Mouse (Mus musculus): ENCODE data around the gene Impg2. TPM values are rescaled to one million over a fixed set of nuclear protein-coding genes. Genes with fewer than 3 reads are reported as not detected.

The Impg2 gene
- 0.52 and 0.74 TPM in 2 replicates for polyA plus RNA-seq (2011; ENCODE audit: insufficient read length, low read depth, missing spikeins)

GRCm38 (mm10) chr16:56204051-56204450 lies at the start of gene Impg2:
Gene Impg2 (plus strand): TSS chr16:56204313.
- Histone ChIP-seq H3K27ac (ENCODE audit: insufficient read depth, low read length) (no peak within 1 kb of the TSS), H3K4me3 (ENCODE audit: insufficient read depth, low read length) (no peak within 1 kb of the TSS), H3K4me1 (ENCODE audit: control insufficient read depth, insufficient read depth, low read length) (no peaks in the 10 kb centered on the region)
- TF ChIP-seq CTCF (IDR thresholded peaks at IDR 0.05; ENCODE audit: borderline replicate concordance, insufficient read depth, low read length) (no peak), POLR2A (IDR thresholded peaks at IDR 0.05; ENCODE audit: low read depth, low read length) (no peak)

GRCm38 (mm10) chr16:56163466-56163865 lies 40.6 kb upstream of the Impg2 start:
- Histone ChIP-seq H3K4me1 (ENCODE audit: control insufficient read depth, insufficient read depth, low read length) (no peaks in the 10 kb centered on the region), H3K27ac (ENCODE audit: insufficient read depth, low read length) (no peak overlapping the region), H3K4me3 (ENCODE audit: insufficient read depth, low read length) (no peak overlapping the region)
- no peak for TF ChIP-seq POLR2A (IDR thresholded peaks at IDR 0.05; ENCODE audit: low read depth, low read length)
- no peak for TF ChIP-seq CTCF (IDR thresholded peaks at IDR 0.05; ENCODE audit: borderline replicate concordance, insufficient read depth, low read length)

GRCm38 (mm10) chr16:56170247-56170646 lies 33.9 kb upstream of the Impg2 start:
- H3K4me3 ChIP-seq (ENCODE audit: insufficient read depth, low read length): no peak overlapping the region
- TF ChIP-seq POLR2A (IDR thresholded peaks at IDR 0.05; ENCODE audit: low read depth, low read length) (no peak), CTCF (IDR thresholded peaks at IDR 0.05; ENCODE audit: borderline replicate concordance, insufficient read depth, low read length) (no peak)
- H3K27ac ChIP-seq (ENCODE audit: insufficient read depth, low read length): no peak overlapping the region
- H3K4me1 ChIP-seq (ENCODE audit: control insufficient read depth, insufficient read depth, low read length): no peaks in the 10 kb centered on the region

GRCm38 (mm10) chr16:56175867-56176581 lies 28.1 kb upstream of the Impg2 start:
- peak; percentile 13; the same call in 1 of the 2 replicates for TF ChIP-seq CTCF (IDR thresholded peaks at IDR 0.05; ENCODE audit: borderline replicate concordance, insufficient read depth, low read length)
- TF ChIP-seq POLR2A (IDR thresholded peaks at IDR 0.05; ENCODE audit: low read depth, low read length): no peak
- Histone ChIP-seq H3K27ac (ENCODE audit: insufficient read depth, low read length) (no peak overlapping the region), H3K4me1 (ENCODE audit: control insufficient read depth, insufficient read depth, low read length) (no peaks in the 10 kb centered on the region), H3K4me3 (ENCODE audit: insufficient read depth, low read length) (no peak overlapping the region)

- Histone ChIP-seq H3K27ac (ENCODE audit: insufficient read depth, low read length) (no peak overlapping the region), H3K4me1 (ENCODE audit: control insufficient read depth, insufficient read depth, low read length) (no peaks in the 10 kb centered on the region), H3K4me3 (ENCODE audit: insufficient read depth, low read length) (no peak overlapping the region)
- TF ChIP-seq POLR2A (IDR thresholded peaks at IDR 0.05; ENCODE audit: low read depth, low read length) (no peak), CTCF (IDR thresholded peaks at IDR 0.05; ENCODE audit: borderline replicate concordance, insufficient read depth, low read length) (no peak)
Measured at GRCm38 (mm10) chr16:56186863-56187262, 17.2 kb upstream of the Impg2 start.

- TF ChIP-seq CTCF (IDR thresholded peaks at IDR 0.05; ENCODE audit: borderline replicate concordance, insufficient read depth, low read length): no peak
- no peak for TF ChIP-seq POLR2A (IDR thresholded peaks at IDR 0.05; ENCODE audit: low read depth, low read length)
- no peak overlapping the region for H3K27ac ChIP-seq (ENCODE audit: insufficient read depth, low read length)
- no peak overlapping the region for H3K4me3 ChIP-seq (ENCODE audit: insufficient read depth, low read length)
- H3K4me1 ChIP-seq (ENCODE audit: control insufficient read depth, insufficient read depth, low read length): no peaks in the 10 kb centered on the region
Measured at GRCm38 (mm10) chr16:56188198-56188597, 15.9 kb upstream of the Impg2 start.

- Histone ChIP-seq H3K4me1 (ENCODE audit: control insufficient read depth, insufficient read depth, low read length) (no peaks in the 10 kb centered on the region), H3K4me3 (ENCODE audit: insufficient read depth, low read length) (no peak overlapping the region)
- TF ChIP-seq POLR2A (IDR thresholded peaks at IDR 0.05; ENCODE audit: low read depth, low read length): no peak
- TF ChIP-seq CTCF (IDR thresholded peaks at IDR 0.05; ENCODE audit: borderline replicate concordance, insufficient read depth, low read length): no peak
Measured at GRCm38 (mm10) chr16:56212740-56213139, 8.6 kb downstream of the Impg2 start.

GRCm38 (mm10) chr16:56227686-56228085 lies 23.6 kb downstream of the Impg2 start:
- TF ChIP-seq CTCF (IDR thresholded peaks at IDR 0.05; ENCODE audit: borderline replicate concordance, insufficient read depth, low read length) (no peak), POLR2A (IDR thresholded peaks at IDR 0.05; ENCODE audit: low read depth, low read length) (no peak)

More at GRCm38 (mm10) chr16:56212740-56213139, 8.6 kb downstream of the Impg2 start:
- no peak overlapping the region for H3K27ac ChIP-seq (ENCODE audit: insufficient read depth, low read length)

GRCm38 (mm10) chr16:56229455-56229854 lies 25.3 kb downstream of the Impg2 start:
- TF ChIP-seq CTCF (IDR thresholded peaks at IDR 0.05; ENCODE audit: borderline replicate concordance, insufficient read depth, low read length) (no peak), POLR2A (IDR thresholded peaks at IDR 0.05; ENCODE audit: low read depth, low read length) (no peak)
- no peak overlapping the region for H3K4me3 ChIP-seq (ENCODE audit: insufficient read depth, low read length)
- H3K27ac ChIP-seq (ENCODE audit: insufficient read depth, low read length): no peak overlapping the region
- no peaks in the 10 kb centered on the region for H3K4me1 ChIP-seq (ENCODE audit: control insufficient read depth, insufficient read depth, low read length)

More at GRCm38 (mm10) chr16:56227686-56228085, 23.6 kb downstream of the Impg2 start:
- Histone ChIP-seq H3K4me3 (ENCODE audit: insufficient read depth, low read length) (no peak overlapping the region), H3K27ac (ENCODE audit: insufficient read depth, low read length) (no peak overlapping the region), H3K4me1 (ENCODE audit: control insufficient read depth, insufficient read depth, low read length) (no peaks in the 10 kb centered on the region)

GRCm38 (mm10) chr16:56231300-56231699 lies 27.2 kb downstream of the Impg2 start:
- TF ChIP-seq CTCF (IDR thresholded peaks at IDR 0.05; ENCODE audit: borderline replicate concordance, insufficient read depth, low read length) (no peak), POLR2A (IDR thresholded peaks at IDR 0.05; ENCODE audit: low read depth, low read length) (no peak)
- Histone ChIP-seq H3K4me3 (ENCODE audit: insufficient read depth, low read length) (no peak overlapping the region), H3K4me1 (ENCODE audit: control insufficient read depth, insufficient read depth, low read length) (no peaks in the 10 kb centered on the region), H3K27ac (ENCODE audit: insufficient read depth, low read length) (no peak overlapping the region)
